Mouse (Mus musculus) forebrain, postnatal 0 days (tissue): ENCODE measurements around the gene Map2k7. TPM values are rescaled to one million over a fixed set of nuclear protein-coding genes. Genes with fewer than 3 reads are reported as not detected.

Source experiments
- ATAC-seq: fragments of 200-750 bp; cut with Nextera tagmentation; 2 replicates; pipeline ENCODE4 v1.8.0; 2017; ENCODE audit warnings: mild to moderate bottlenecking, moderate library complexity
- DNase-seq: peaks from one replicate; pipeline ENCODE4 v3.0.0-alpha.2; 2015
- H3K27ac ChIP-seq: fragments of 300-500 bp; sonication (generic); 2 replicates; pipeline ENCODE4 v1.5.1; 2014; ENCODE audit warnings: low read depth, mild to moderate bottlenecking, antibody characterized with exemption, low read length, moderate library complexity, mixed read lengths
- H3K27me3 ChIP-seq: fragments of 300-500 bp; sonication (generic); 2 replicates; pipeline ENCODE4 v1.6.1; 2014; ENCODE audit warnings: mild to moderate bottlenecking, low read length, mixed read lengths; ENCODE audit not compliant: insufficient read depth
- H3K36me3 ChIP-seq: fragments of 300-500 bp; sonication (generic); 2 replicates; pipeline ENCODE4 v1.6.1; 2014; ENCODE audit warnings: mild to moderate bottlenecking, moderate library complexity; ENCODE audit not compliant: insufficient read depth
- H3K4me1 ChIP-seq: fragments of 300-500 bp; sonication (generic); 2 replicates; pipeline ENCODE4 v1.6.1; 2014; ENCODE audit warnings: antibody characterized with exemption; ENCODE audit not compliant: insufficient read depth
- H3K4me2 ChIP-seq: fragments of 300-500 bp; sonication (generic); 2 replicates; pipeline ENCODE4 v1.6.1; 2014; ENCODE audit warnings: low read depth, mild to moderate bottlenecking, moderate library complexity
- H3K4me3 ChIP-seq: fragments of 300-500 bp; sonication (generic); 2 replicates; pipeline ENCODE4 v1.5.1; 2014; ENCODE audit warnings: low read depth, low read length, mixed read lengths
- H3K9ac ChIP-seq: fragments of 300-500 bp; sonication (generic); 2 replicates; pipeline ENCODE4 v1.6.1; 2014; ENCODE audit warnings: mild to moderate bottlenecking
- H3K9me3 ChIP-seq: fragments of 300-500 bp; sonication (generic); 2 replicates; pipeline ENCODE4 v1.6.1; 2016; ENCODE audit warnings: low read length
- CTCF ChIP-seq: sonication (generic); IDR thresholded peaks from 2 replicates; pipeline ENCODE4 v1.5.1; 2016; ENCODE audit warnings: antibody characterized with exemption, control low read depth, low read depth
- WGBS: fragments of 180-500 bp; shearing (Covaris S2); extraction: QIAGEN DNeasy Blood & Tissue Kit; methylation state at CpG from one replicate; pipeline ENCODE4 v1.1.7; 2014; 5-methylcytosine and 5-hydroxymethylcytosine counted together
- polyA plus RNA-seq: library from polyadenylated mRNA; unstranded; fragments of >200 nt; fragmentation: Nextera tagmentation; extraction: Ambion mirVana; gene quantifications from 2 replicates; pipeline ENCODE4 v1.2.1, GENCODE M21; 2015
- total RNA-seq: library from RNA; depleted of rRNA; stranded (reverse); fragments of >200 nt; gene quantifications from 2 replicates; pipeline ENCODE4 v1.2.3, GENCODE M21; 2014; rRNA removed

Gene Map2k7
- total and polyA plus RNA-seq, 2 experiments from 2014 or later, result 24.4 to 45.8 TPM

DNA sequence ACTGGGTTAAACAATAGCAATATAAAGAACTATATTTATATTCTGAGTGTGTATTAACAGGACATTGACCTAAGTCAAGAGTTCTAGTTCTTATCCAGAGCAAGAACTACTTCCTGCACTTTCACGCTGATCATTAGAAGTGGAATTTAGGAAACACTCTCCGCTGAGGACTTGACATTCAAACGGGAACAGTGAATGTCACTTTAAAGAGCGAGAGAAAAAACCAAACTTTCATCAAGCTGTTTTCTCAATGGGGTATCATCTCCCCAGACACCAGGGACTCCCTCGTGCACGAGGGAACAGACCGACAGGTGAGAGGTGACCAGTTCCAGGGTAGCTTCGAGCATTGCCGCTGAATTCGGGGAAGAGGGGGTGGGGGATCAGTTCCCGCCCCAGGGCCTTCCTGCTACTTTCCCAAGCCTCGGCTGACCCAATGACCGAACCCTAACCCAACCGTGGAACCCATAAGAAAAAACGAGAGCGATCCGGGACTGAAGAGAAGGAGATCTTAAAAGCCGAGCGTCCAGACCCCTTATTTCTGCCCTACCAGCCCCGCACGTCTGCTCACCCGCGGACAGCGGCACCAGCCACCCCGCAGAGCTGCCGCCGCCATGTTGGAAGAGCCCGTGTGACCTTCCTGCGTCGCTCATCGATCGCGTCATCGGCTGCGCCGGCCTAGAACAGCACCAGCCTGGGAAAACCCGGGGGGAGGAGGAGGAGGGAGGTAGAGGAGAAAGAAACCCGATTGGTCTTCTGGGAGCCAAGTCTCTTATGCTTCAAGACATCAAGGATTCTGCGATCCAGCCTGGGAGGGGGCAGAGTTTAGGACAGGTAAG is 37.0 kb downstream of the Map2k7 start, which contains the start of gene Timm44:
Timm44 (minus strand) TSS at position 639 of the 836 bp plus-strand sequence.
- Histone ChIP-seq H3K36me3 (peaks cover 17% of the 10 kb centered on the region; the same call in 1 of the 2 replicates), H3K4me3 (peak within 1 kb of the TSS; percentile 77), H3K9ac (peak within 1 kb of the TSS; percentile 77), H3K9me3 (no peaks in the 10 kb centered on the region), H3K27ac (peak within 1 kb of the TSS; percentile 80), H3K4me2 (peak within 1 kb of the TSS; percentile 74), H3K27me3 (no peaks in the 10 kb centered on the region), H3K4me1 (peaks cover 7% of the 10 kb centered on the region; the same call in 1 of the 2 replicates)
- WGBS, result 1% methylated on average over 39 of the region's 39 CpGs
- DNase-seq, result peak; percentile 98
- peak; percentile 99 for ATAC-seq
- no peak for TF ChIP-seq CTCF

DNA sequence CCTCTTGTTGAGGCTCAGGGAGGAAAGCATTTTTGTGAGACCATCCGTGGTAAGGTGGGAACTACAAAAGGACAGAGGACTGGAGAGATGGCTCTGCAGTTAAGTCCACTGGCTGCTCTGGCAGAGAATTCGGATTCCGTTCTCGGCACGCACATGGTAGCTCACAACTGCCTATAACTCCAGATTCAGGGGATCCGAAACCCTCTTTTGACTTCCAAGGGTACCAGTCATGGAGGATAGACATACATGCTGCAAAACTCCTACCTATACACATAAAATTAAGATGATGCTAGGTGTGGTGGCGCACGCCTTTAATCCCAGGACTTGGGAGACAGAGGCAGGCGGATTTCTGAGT is 37.5 kb downstream of the Map2k7 start:
- H3K9ac ChIP-seq, result peak overlapping the region; percentile 77
- peak overlapping the region; percentile 77 for H3K4me3 ChIP-seq
- H3K4me1 ChIP-seq, result peaks cover 7% of the 10 kb centered on the region; the same call in 1 of the 2 replicates
- DNase-seq (no peak), ATAC-seq (peak; percentile 61)
- peak overlapping the region; percentile 80 for H3K27ac ChIP-seq
- no peaks in the 10 kb centered on the region for H3K27me3 ChIP-seq
- H3K9me3 ChIP-seq, result no peaks in the 10 kb centered on the region
- peak overlapping the region; percentile 74 for H3K4me2 ChIP-seq
- 23% methylated on average over 9 of the region's 9 CpGs for whole genome bisulfite sequencing
- H3K36me3 ChIP-seq, result peaks cover 17% of the 10 kb centered on the region; the same call in 1 of the 2 replicates
- TF ChIP-seq CTCF, result no peak

DNA sequence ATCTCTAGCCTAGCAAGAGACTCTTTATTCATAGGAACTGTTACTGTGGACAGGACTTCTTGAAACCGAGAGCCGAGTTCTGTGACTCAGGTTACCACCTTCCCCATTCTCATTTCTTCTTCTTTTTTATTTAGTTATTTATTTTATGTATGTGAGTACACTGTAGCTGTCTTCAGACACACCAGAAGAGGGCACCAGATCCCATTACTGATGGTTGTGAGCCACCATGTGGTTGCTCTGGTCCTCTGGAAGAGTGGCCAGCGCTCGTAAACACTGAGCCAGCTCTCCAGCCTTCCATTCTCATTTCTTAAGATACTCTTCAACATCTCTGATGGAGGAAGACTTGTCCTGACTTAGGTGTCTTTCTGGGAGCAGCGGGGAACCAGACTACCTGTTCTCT is 54.2 kb downstream of the Map2k7 start:
- peak; percentile 26; the same call in 1 of the 2 replicates for ATAC-seq
- no peak overlapping the region for H3K9ac ChIP-seq

More for the DNA sequence above, 54.2 kb downstream of the Map2k7 start:
- Histone ChIP-seq H3K4me3 (no peak overlapping the region), H3K4me1 (no peaks in the 10 kb centered on the region), H3K9me3 (no peaks in the 10 kb centered on the region), H3K27ac (no peak overlapping the region), H3K27me3 (no peaks in the 10 kb centered on the region), H3K4me2 (no peak overlapping the region), H3K36me3 (peaks cover 66% of the 10 kb centered on the region)
- 89% methylated on average over 5 of the region's 5 CpGs for WGBS
- peak; percentile 39 for TF ChIP-seq CTCF
- no peak for DNase-seq

Other genes starting within 250 kb of the Map2k7 start
- 0.62 TPM in 1 of 2 replicates, not detected in the other for gene Cd209f, start 132.9 kb upstream of the Map2k7 start, total RNA-seq
- 0.62 and 0.78 TPM in 2 replicates for gene Cd209f, start 132.9 kb upstream of the Map2k7 start, polyA plus RNA-seq
- 0.76 TPM in 1 of 2 replicates, not detected in the other for gene Cd209g, start 104.6 kb upstream of the Map2k7 start, total RNA-seq
- not detected in 2 replicates for gene Cd209g, start 104.6 kb upstream of the Map2k7 start, polyA plus RNA-seq
- gene Evi5l, start 72.2 kb upstream of the Map2k7 start, total RNA-seq, result 156 and 159 TPM in 2 replicates
- 82.5 and 90.3 TPM in 2 replicates for gene Evi5l, start 72.2 kb upstream of the Map2k7 start, polyA plus RNA-seq
- gene Prr36, start 21.3 kb upstream of the Map2k7 start, total RNA-seq, result 12.7 and 14.8 TPM in 2 replicates
- gene Prr36, start 21.3 kb upstream of the Map2k7 start, polyA plus RNA-seq, result 28.8 and 37.2 TPM in 2 replicates
- not detected in 2 replicates for gene Lrrc8e, start 11.9 kb upstream of the Map2k7 start, total RNA-seq
- gene Lrrc8e, start 11.9 kb upstream of the Map2k7 start, polyA plus RNA-seq, result 0.08 TPM in 1 of 2 replicates, not detected in the other
- 1.3 TPM in 1 of 2 replicates, not detected in the other for gene Gm49320, start 125 bp downstream of the Map2k7 start, total RNA-seq
- gene Gm49320, start 125 bp downstream of the Map2k7 start, polyA plus RNA-seq, result 0.10 and 0.67 TPM in 2 replicates
- 8.4 and 18.6 TPM in 2 replicates for gene Tgfbr3l, start 9.5 kb downstream of the Map2k7 start, total RNA-seq
- 1.1 and 1.3 TPM in 2 replicates for gene Tgfbr3l, start 9.5 kb downstream of the Map2k7 start, polyA plus RNA-seq
- 56.8 and 58.2 TPM in 2 replicates for gene Snapc2, start 14.3 kb downstream of the Map2k7 start, total RNA-seq
- gene Snapc2, start 14.3 kb downstream of the Map2k7 start, polyA plus RNA-seq, result 56.0 and 65.5 TPM in 2 replicates
- 111 and 113 TPM in 2 replicates for gene Ctxn1, start 20.5 kb downstream of the Map2k7 start, total RNA-seq
- gene Ctxn1, start 20.5 kb downstream of the Map2k7 start, polyA plus RNA-seq, result 452 and 513 TPM in 2 replicates
- 65.7 and 67.9 TPM in 2 replicates for gene Timm44, start 37.2 kb downstream of the Map2k7 start, total RNA-seq
- gene Timm44, start 37.2 kb downstream of the Map2k7 start, polyA plus RNA-seq, result 33.7 and 35.1 TPM in 2 replicates
- gene Ccl25, start 86.5 kb downstream of the Map2k7 start, total RNA-seq, result 9.9 and 11.8 TPM in 2 replicates
- gene Ccl25, start 86.5 kb downstream of the Map2k7 start, polyA plus RNA-seq, result 18.4 and 19.2 TPM in 2 replicates
- 49.2 and 66.6 TPM in 2 replicates for gene Elavl1, start 86.7 kb downstream of the Map2k7 start, total RNA-seq
- 46.7 and 60.7 TPM in 2 replicates for gene Elavl1, start 86.7 kb downstream of the Map2k7 start, polyA plus RNA-seq